Mouse (Mus musculus) activated CD4-positive, CD25-positive, alpha-beta regulatory T cell, adult 4 months (primary cell): Measurements from ENCODE around the gene Col27a1. TPM values are rescaled to one million over a fixed set of nuclear protein-coding genes. Genes with fewer than 3 reads are reported as not detected.

Source experiments
- ATAC-seq: one replicate; pipeline ENCODE4 v1.8.0; 2017
- polyA plus RNA-seq, 2 experiments: library from polyadenylated mRNA; unstranded; fragments of 100-300 nt; shearing (Covaris generic); gene quantifications; one replicate each; pipeline ENCODE4 v1.2.1; 2017

Col27a1 gene
- polyA plus RNA-seq, 2 experiments from 2014 or later = 0.45 to 0.60 TPM

DNA sequence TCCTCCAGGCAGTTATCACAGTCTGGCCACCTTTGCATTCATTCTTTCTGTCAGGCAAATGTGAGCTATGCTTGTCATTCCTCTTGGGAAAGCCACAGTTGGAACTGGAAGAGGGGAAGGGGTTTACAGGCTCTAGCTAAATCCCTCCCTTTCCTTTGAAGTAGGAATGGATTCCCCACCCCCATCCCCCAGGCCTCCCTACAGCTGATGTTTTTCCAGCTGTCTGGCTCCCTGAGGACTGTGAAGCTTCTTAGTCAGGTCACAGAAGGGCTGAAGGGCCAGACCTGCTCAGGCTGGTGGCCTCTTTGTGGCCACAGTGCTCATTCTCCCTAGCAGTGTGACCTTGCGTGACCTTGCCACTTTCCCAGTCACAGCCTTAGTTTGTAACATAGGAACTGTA, 49.1 kb downstream of the Col27a1 start:
- no peak for ATAC-seq

GRCm38 (mm10) chr4:63266276-63266675, 52.5 kb downstream of the Col27a1 start:
- ATAC-seq = no peak

DNA sequence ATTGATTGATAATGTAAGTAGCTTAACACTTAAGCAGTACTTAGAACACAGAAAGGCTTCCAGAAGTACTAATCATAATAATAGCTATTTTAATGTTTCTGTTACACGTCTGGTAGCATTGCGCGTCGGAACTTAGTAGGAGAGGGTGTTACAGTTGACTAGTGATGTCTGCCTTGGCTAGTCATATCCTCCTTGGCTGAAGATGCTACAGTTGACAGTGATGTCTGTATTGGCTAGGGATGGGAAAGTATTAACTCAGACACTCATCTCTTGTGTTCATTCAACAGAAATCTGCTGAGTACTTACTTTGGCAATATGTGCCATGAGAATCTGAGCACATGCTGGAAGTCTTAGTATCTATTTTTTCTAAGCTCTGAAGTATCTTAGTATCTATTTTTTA, 53.3 kb downstream of the Col27a1 start:
- no peak for ATAC-seq

GRCm38 (mm10) chr4:63267586-63267985, 53.8 kb downstream of the Col27a1 start:
- no peak for ATAC-seq

GRCm38 (mm10) chr4:63268777-63269176, 55.0 kb downstream of the Col27a1 start:
- no peak for ATAC-seq

- ATAC-seq = no peak
These were observed 60.7 kb downstream of the Col27a1 start for GRCm38 (mm10) chr4:63274516-63274915.

GRCm38 (mm10) chr4:63275251-63275650, 61.4 kb downstream of the Col27a1 start:
- no peak for ATAC-seq

- no peak for ATAC-seq
These were observed 62.8 kb downstream of the Col27a1 start for GRCm38 (mm10) chr4:63276571-63276970.

- no peak for ATAC-seq
These were observed 65.0 kb downstream of the Col27a1 start for GRCm38 (mm10) chr4:63278821-63279220.

- ATAC-seq = no peak
These were observed 67.9 kb downstream of the Col27a1 start for GRCm38 (mm10) chr4:63281694-63282093.

- no peak for ATAC-seq
These were observed 69.5 kb downstream of the Col27a1 start for GRCm38 (mm10) chr4:63283319-63283718.

DNA sequence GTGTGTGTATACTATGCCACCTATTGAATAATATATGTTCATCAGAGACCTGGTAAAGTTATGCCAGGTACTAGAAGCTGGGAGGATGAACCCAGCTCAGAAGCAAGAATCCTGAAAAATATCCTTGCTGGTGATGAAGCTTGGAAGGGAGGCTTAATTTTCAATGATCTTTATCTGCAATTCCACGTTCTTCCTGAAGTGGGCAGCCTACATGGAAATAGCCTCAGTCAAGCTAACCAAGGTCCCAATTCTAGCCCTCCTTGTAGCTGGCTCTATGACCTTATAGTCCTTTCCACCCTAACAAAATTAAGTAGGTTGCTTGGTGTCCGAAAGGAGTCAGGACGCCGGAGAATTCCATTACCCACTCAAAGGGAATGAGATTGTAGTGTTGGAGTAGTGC, 72.2 kb downstream of the Col27a1 start:
- ATAC-seq = no peak

DNA sequence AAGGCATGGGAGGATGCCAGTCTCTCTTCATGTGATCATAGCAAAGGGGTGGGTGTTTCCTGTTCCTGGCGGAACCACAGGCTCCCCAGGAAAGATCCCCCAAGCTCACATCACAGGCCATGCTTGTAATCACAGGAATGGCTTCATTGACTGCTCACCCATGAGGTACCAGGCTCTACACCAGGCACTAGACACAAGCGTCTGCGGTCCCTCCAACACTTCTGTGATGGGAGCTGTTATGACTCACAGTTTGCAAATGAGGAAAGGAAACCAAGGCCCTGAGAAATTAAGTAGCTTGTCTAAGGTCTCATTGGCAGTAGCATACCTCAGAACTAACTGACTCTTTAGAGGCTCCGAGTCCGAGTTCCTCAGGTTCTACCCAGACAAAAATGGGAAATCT, 74.7 kb downstream of the Col27a1 start:
- ATAC-seq = no peak

DNA sequence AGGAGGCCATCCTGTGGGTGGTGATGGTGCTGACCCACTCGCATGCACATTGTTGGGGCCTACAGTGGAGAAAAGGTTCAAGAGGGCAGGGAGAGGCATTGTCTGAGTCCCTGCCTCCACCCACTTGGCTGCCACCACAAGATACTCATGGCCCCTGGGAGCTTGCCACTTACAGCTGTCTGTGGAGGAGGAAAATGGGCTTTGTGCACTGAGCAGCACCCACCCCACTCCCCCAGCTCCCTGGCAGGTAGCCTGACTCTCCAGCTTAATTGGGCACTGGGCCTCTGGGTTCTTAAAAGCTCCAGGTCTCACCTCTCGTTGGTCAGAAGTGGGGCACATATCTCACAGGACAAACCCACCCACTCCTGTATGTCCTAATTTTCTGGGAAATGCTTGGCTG, 76.3 kb downstream of the Col27a1 start:
- ATAC-seq = no peak

DNA sequence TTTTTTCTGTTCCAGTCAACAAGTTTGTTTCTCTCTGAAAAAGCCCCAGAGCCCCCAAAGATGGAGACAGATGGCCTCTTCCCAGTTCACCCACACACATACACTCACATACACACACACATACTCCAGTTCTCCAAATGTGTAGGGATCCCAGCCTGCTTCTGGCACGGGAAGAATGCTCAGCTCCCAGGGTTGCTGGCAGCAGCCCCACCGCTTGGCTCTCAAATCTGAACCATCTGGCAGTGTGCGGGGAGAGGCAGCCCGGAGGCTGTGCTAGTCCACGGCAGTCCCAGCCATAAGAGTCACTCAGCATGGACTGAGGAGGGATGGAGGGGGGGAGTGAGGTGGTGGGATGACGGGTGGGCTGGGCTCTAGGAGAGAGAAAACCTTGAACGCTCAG, 77.3 kb downstream of the Col27a1 start:
- ATAC-seq = no peak

- ATAC-seq = no peak
These were observed 77.9 kb downstream of the Col27a1 start for GRCm38 (mm10) chr4:63291658-63292057.

DNA sequence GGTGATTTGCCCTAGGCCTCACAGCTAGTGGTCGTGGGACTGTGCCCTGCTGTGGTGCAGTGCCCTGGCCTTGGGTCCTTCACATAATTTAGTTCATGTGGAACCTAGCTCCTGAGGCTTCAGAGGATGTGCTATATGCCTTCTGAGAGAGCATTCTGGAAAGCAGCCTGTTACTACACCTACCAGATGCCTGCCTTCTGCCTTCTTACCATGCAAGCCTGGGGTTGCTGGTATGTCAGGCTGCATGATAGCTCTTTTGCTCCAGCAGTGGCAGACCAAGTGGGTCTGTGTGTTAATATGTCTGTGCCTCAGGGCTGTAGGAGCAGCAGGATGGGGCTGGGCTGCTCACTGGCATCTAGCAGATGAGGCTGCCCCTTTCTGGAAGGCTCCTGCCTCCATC, 81.8 kb downstream of the Col27a1 start:
- no peak for ATAC-seq

GRCm38 (mm10) chr4:63296263-63296662, 82.5 kb downstream of the Col27a1 start:
- no peak for ATAC-seq

DNA sequence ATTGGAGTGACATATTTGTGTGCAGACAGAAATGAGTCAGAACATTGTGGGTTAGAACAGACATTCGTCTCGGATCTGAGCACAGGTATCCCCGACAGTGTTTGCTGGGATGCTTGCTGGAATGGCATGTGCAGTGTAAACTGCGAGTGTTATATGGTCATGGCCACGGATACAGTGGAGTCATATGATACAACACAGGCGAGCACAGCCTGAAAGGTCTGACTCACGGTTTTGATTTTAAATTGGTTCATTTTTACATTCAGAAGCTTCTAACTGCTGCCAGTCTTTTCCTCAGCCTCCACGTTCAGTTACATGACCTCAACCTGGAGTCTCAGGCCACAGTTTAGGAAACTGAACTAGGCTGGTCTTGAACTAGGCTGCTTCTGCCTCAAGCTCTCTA, 83.1 kb downstream of the Col27a1 start:
- no peak for ATAC-seq

DNA sequence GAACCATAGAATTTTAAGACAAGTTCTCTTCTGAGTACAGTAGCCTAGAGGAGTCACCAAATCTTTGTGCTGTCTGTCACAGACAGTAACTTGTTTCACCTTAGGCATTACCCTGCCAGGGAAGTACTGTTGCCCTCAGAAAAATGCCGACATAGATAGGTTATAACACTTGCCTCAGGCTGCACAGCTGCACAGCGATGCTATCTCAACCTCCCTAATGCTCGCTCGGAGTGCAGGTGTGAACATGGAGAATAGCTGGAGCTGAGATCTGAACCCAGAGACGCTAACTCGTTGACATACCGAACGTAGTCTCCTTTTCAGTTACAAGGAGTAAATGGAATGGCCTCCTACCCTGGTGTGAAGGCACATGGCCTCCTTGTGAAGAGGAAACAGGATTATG, 84.4 kb downstream of the Col27a1 start:
- no peak for ATAC-seq

DNA sequence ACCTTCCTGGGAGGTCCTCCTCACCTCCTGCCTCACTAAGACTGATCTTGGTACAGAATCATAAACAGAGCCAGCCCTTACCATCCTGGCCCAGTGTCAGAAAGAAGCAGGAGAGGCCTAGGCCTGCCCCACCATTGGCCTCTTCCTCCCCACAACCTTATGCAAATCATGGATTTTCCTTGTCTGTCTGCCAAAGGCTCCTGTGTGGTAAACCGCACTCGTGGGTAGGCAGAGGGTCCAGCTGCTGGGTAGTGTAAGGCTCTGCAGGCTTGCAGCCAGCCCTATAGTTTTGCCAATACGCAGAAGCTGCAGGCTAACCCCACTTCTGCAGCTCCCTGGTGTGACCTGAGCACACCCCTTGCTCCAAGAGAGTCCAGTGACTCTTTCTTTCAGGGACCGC, 88.8 kb downstream of the Col27a1 start:
- ATAC-seq = no peak

DNA sequence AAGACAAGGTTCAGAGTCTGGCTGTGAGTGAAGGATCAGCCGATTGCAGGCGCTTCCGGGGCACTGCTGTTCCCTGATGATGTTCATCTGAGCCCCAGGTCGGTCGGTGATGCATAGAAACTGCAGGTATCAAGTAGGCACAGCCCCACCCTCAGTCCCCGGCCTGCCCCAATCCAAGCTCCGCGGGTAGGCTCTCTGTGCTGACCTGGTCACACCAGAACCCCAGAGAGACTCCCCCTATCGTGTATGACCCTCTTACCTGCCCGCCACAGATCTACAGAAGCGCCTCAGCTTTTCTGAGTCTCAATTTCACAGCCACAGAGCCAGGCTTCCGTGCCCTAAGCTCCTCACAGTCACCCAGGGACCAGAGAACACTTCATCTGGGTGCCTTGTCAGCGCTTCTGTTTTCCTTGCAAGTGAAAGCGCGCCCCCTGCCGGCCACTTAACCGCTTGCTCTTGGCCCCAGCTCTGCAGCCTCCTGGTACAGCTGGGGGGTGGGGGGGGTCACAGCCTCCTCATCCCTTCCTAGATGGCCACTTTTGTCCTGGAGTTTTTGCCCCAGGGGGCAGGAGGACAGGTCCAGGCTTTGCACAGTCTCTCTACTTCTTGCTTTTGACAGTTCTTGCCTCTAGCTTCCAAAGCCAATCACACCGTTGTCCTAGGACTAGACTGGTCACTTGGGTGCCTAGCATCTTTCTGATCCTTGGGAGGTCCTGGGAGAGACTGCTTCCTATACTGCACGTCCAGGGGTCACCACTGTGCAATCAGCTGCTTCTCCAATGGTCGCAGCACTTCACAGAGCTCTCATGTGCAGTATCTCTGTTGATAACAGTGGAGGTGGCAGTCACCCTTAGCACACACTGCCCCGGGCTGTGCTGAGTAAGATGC, 93.6 kb downstream of the Col27a1 start:
- no peak for ATAC-seq

GRCm38 (mm10) chr4:63308316-63308715, 94.5 kb downstream of the Col27a1 start:
- ATAC-seq = no peak

DNA sequence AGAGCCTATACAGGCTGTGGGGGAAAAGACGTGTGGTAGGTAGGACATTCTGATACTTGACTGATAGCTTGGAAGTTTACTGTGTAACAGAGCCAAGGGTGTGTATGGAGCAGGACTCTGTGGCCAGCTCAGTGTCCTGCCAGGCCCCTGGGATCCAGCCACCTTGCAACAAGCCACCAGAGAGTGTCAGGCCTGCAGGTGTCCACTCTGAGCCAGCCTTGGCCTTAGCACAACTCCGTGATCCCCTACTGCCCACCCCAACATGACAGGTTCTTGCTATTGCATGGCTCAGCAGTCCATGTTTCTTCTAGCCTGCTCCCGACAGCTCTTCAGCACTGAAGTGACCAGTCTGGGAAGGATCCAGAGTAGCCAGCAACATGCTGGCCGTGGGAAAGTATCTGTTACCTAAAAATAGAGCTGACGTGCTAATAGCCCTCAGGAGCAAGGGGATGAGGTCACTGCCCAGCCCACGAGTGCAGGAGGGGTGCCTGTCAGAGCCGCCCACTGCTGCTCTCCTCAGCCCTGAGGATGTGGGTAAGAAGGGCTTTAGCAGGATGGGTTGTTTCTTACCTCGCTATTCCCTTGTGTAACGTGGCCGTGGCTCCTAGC, 96.5 kb downstream of the Col27a1 start:
- ATAC-seq = no peak
